Mouse (Mus musculus): ENCODE data around the gene Olfr671. TPM values are rescaled to one million over a fixed set of nuclear protein-coding genes. Genes with fewer than 3 reads are reported as not detected.
"Not testable (repeated sequence)": the region's sequence is repeated elsewhere in the genome, so short reads cannot be mapped to it uniquely, and the experiment has no call there.

The Olfr671 gene
- total RNA-seq (2015) (not detected in 2 replicates), total RNA-seq (2017) (not detected in 2 replicates)

DNA sequence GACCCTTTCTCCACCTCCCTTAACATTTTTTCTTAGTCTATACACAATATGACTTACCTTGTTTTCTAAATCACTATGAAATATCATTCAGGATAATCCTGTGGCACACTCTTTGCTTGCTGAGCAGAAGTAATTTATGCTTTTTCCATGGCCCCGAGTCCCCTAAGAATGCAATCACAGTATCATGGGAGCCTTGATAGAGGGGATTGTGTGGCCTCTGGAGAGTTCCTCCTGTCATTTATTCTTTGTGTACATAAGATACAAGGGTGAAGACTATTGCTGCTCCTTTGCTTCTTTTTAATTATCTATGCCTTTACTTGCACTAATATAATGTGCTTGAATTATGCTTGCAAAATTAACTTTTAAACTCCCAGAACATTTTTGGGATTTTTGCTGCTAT lies at the start of gene Olfr671:
Gene Olfr671, minus strand, starts transcription at position 101 of the 400 bp plus-strand sequence.
- ATAC-seq (replicated peaks; ENCODE audit: poor library complexity), result no peak

DNA sequence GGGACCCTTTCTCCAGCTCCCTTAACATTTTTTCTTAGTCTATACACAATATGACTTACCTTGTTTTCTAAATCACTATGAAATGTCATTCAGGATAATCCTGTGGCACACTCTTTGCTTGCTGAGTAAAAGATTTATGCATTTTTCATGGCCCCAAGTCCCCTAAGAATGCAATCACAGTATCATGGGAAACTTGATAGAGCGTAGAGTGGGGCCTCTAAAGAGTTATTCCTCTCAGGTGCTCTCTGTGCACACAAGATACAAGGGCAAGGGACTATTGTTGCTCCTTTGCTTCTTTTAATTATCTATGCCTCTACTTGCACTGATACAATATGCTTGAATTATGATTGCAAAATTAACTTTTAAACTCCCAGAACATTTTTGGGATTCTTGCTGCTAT lies 49.4 kb upstream of the Olfr671 start, which contains the start of gene Olfr675:
Gene Olfr675, minus strand, starts transcription at position 101 of the 400 bp plus-strand sequence.
- no peak for ATAC-seq (replicated peaks; ENCODE audit: poor library complexity)

DNA sequence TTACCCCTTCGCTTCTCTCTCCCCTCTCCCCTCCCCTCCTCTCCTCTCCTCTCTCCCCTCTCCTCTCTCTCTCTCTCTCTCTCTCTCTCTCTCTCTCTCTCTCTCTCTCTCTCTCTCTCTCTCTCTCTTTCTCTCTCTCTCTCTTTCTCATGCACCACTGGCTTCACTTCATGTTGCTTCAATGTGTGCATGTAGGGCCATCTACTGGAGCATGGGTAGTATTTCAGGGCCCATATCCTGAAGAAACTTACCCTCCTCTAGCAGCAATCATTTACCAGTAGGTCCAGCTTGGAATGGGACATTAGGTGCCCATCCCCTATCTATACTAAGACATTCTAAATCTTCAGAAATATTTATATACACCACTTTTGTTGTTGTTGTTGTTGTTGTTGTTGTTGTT lies 43.6 kb upstream of the Olfr671 start:
- ATAC-seq (replicated peaks; ENCODE audit: poor library complexity), result no peak

DNA sequence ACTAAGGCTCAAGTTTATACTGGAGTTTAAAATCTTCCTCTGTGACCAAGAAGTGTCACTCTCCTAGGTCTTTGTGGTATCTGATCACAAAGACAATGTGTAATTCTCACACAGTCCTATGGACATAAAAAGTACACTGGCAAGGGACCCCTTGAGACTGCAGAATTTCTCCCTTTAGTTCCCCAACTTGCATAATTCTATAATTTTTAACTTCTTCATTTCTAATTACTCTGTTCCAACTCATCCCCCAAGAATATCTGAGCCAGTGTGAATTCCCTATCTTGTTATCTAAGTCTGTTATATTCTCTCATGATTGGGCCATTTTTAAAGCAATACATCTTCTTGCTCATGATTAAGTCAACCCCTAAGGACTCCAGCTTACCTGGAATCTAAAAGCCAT lies 23.0 kb upstream of the Olfr671 start, which contains the start of gene Olfr672:
Gene Olfr672, minus strand, starts transcription at position 101 of the 400 bp plus-strand sequence.
- ATAC-seq (replicated peaks; ENCODE audit: poor library complexity), result no peak

DNA sequence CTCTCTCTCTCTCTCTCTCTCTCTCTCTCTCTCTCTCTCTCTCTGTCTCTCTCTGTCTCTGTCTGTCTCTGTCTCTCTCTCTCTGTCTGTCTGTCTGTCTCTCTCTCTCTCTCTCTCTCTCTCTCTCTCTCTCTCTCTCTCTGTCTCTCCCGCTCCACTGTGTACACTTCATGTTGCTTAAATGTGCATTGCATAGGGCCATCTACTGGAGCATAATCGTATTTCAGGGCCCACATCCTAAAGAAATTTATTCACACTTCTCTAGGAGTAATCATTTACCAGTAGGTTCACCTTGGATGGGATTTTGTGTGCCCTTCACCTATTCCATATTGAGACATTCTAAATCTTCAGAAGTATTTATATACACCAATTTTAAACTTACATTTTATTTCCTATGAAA lies 6.4 kb downstream of the Olfr671 start:
- ATAC-seq (replicated peaks; ENCODE audit: poor library complexity), result not testable (repeated sequence)

DNA sequence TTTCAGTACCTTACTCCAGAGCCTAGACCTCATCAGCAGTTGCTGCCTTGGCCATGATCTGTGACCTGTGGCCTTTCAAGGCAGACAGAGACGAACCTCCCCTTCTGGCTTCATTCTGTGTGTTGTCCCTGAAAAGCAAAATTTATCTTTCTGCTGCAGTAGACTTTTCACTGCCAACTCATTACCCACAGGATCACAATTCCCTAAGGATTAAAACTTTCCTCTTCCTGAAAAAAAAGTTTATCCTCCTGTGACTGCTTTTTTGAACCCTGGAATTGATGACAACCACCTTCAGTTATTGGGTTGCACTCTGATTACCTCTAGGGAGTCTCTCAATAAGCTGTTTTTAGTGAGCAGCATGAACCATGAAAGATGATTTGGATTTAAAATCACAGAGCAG lies 16.4 kb downstream of the Olfr671 start, which contains the start of gene Olfr670:
Gene Olfr670, minus strand, starts transcription at position 101 of the 400 bp plus-strand sequence.
- ATAC-seq (replicated peaks; ENCODE audit: poor library complexity), result no peak

DNA sequence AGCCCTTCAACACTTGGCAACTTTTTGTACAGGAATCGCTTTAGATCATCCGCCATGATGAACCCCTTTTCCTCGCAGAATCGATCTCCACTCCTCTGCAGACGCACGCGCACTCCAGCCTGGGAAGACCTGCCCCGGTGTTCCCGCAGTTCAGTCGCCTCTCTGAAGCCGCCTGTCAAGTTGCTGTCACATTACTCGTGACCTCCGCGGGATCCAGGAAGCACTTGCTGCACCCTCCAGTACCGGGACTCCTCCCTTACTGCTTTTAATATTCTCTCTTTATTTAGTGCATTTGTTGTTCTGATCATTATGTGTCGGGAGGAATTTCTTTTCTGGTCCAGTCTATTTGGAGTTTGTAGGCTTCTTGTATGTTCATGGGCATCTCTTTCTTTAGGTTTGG lies 28.7 kb downstream of the Olfr671 start:
- ATAC-seq (replicated peaks; ENCODE audit: poor library complexity), result peak; percentile 87

DNA sequence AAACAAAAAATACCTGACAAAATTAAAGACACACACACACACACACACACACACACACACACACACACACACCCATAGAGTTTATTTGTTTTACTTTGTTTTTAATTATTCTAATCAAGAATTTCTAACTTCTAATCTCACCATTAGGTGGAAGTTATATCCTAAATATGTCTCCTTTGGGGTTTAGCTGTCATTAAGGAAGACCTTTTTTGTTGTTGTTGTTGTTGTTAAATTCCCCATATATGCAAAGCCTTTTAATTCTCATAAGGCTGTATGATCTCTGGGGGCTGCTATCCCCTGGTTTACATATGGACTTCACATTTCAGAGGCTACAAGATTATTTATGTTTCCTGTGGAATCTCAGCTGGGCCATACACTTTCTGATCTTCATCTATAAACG lies 45.0 kb downstream of the Olfr671 start, which contains the start of gene Olfr669:
Gene Olfr669, plus strand, starts transcription at position 301 of the 400 bp plus-strand sequence.
- ATAC-seq (replicated peaks; ENCODE audit: poor library complexity), result no peak

DNA sequence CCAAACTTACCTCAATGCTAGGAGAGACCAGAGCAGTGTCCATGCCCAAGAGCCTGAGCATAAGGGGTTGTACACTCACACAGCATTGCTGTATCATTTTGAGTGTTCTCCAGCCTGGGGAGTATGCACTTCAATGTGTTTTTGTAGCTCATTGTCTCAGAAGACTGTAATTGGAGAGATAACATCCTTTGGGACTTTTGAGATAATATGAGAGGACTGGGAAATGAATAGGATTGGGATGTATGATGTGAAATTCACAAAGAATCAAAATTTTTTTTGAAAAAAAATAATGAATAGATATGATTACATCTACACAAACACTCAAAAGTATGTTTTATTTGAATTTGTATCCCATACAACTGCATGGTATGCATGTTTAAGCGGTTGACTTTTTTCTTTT lies 51.0 kb downstream of the Olfr671 start, which contains the start of gene Olfr668:
Gene Olfr668, minus strand, starts transcription at position 101 of the 400 bp plus-strand sequence.
- ATAC-seq (replicated peaks; ENCODE audit: poor library complexity), result no peak

Other genes with a start within 250 kb of the Olfr671 start
- gene Usp17le, start 201.7 kb downstream of the Olfr671 start, total RNA-seq (2015), result not detected in 2 replicates
- not detected in 2 replicates for gene Usp17le, start 201.7 kb downstream of the Olfr671 start, total RNA-seq (2017)
- gene Usp17lb, start 136.5 kb downstream of the Olfr671 start, total RNA-seq (2015), result not detected in 2 replicates
- not detected in 2 replicates for gene Usp17lb, start 136.5 kb downstream of the Olfr671 start, total RNA-seq (2017)
- gene Usp17la, start 122.1 kb downstream of the Olfr671 start, total RNA-seq (2015), result not detected in 2 replicates
- not detected in 2 replicates for gene Usp17la, start 122.1 kb downstream of the Olfr671 start, total RNA-seq (2017)
- not detected in 2 replicates for gene Olfr665, start 101.1 kb downstream of the Olfr671 start, total RNA-seq (2015)
- not detected in 2 replicates for gene Olfr665, start 101.1 kb downstream of the Olfr671 start, total RNA-seq (2017)
- not detected in 2 replicates for gene Olfr666, start 83.2 kb downstream of the Olfr671 start, total RNA-seq (2015)
- gene Olfr666, start 83.2 kb downstream of the Olfr671 start, total RNA-seq (2017), result not detected in 2 replicates
- gene Olfr667, start 57.6 kb downstream of the Olfr671 start, total RNA-seq (2015), result not detected in 2 replicates
- gene Olfr667, start 57.6 kb downstream of the Olfr671 start, total RNA-seq (2017), result not detected in 2 replicates
- gene Olfr668, start 51.1 kb downstream of the Olfr671 start, total RNA-seq (2015), result not detected in 2 replicates
- not detected in 2 replicates for gene Olfr668, start 51.1 kb downstream of the Olfr671 start, total RNA-seq (2017)
- gene Olfr669, start 44.9 kb downstream of the Olfr671 start, total RNA-seq (2015), result not detected in 2 replicates
- gene Olfr669, start 44.9 kb downstream of the Olfr671 start, total RNA-seq (2017), result not detected in 2 replicates
- not detected in 2 replicates for gene Olfr670, start 16.5 kb downstream of the Olfr671 start, total RNA-seq (2015)
- gene Olfr670, start 16.5 kb downstream of the Olfr671 start, total RNA-seq (2017), result not detected in 2 replicates
- gene Olfr672, start 22.9 kb upstream of the Olfr671 start, total RNA-seq (2015), result not detected in 2 replicates
- not detected in 2 replicates for gene Olfr672, start 22.9 kb upstream of the Olfr671 start, total RNA-seq (2017)
- gene Olfr675, start 49.3 kb upstream of the Olfr671 start, total RNA-seq (2015), result not detected in 2 replicates
- not detected in 2 replicates for gene Olfr675, start 49.3 kb upstream of the Olfr671 start, total RNA-seq (2017)
- not detected in 2 replicates for gene Olfr676, start 53.6 kb upstream of the Olfr671 start, total RNA-seq (2015)
- gene Olfr676, start 53.6 kb upstream of the Olfr671 start, total RNA-seq (2017), result not detected in 2 replicates
- not detected in 2 replicates for gene Olfr677, start 72.2 kb upstream of the Olfr671 start, total RNA-seq (2015)
- not detected in 2 replicates for gene Olfr677, start 72.2 kb upstream of the Olfr671 start, total RNA-seq (2017)
- not detected in 2 replicates for gene Olfr678, start 85.3 kb upstream of the Olfr671 start, total RNA-seq (2015)
- not detected in 2 replicates for gene Olfr678, start 85.3 kb upstream of the Olfr671 start, total RNA-seq (2017)
- not detected in 2 replicates for gene Olfr679, start 102.1 kb upstream of the Olfr671 start, total RNA-seq (2015)
- not detected in 2 replicates for gene Olfr679, start 102.1 kb upstream of the Olfr671 start, total RNA-seq (2017)
- gene Olfr680-ps1, start 113.7 kb upstream of the Olfr671 start, total RNA-seq (2015), result not detected in 2 replicates
- not detected in 2 replicates for gene Olfr680-ps1, start 113.7 kb upstream of the Olfr671 start, total RNA-seq (2017)
- not detected in 2 replicates for gene Olfr681, start 137.7 kb upstream of the Olfr671 start, total RNA-seq (2015)
- gene Olfr681, start 137.7 kb upstream of the Olfr671 start, total RNA-seq (2017), result not detected in 2 replicates
- not detected in 2 replicates for gene Olfr683, start 167.9 kb upstream of the Olfr671 start, total RNA-seq (2015)
- not detected in 2 replicates for gene Olfr683, start 167.9 kb upstream of the Olfr671 start, total RNA-seq (2017)
- not detected in 2 replicates for gene Olfr684, start 184.5 kb upstream of the Olfr671 start, total RNA-seq (2015)
- gene Olfr684, start 184.5 kb upstream of the Olfr671 start, total RNA-seq (2017), result not detected in 2 replicates
- not detected in 2 replicates for gene Olfr685, start 206.9 kb upstream of the Olfr671 start, total RNA-seq (2015)
- gene Olfr685, start 206.9 kb upstream of the Olfr671 start, total RNA-seq (2017), result not detected in 2 replicates
- gene Olfr686, start 228.4 kb upstream of the Olfr671 start, total RNA-seq (2015), result not detected in 2 replicates
- gene Olfr686, start 228.4 kb upstream of the Olfr671 start, total RNA-seq (2017), result not detected in 2 replicates

All from megakaryocyte progenitor cell, adult 5-6 weeks (primary cell).